Mouse (Mus musculus): ENCODE measurements around the gene Ppil1.

Gene Ppil1

GRCm38 (mm10) chr17:29263840-29264633 lies at the start of gene Ppil1:
Ppil1 (minus strand) TSS chr17:29264186.
- peak; percentile 88 to 89 for DNase-seq

DNA sequence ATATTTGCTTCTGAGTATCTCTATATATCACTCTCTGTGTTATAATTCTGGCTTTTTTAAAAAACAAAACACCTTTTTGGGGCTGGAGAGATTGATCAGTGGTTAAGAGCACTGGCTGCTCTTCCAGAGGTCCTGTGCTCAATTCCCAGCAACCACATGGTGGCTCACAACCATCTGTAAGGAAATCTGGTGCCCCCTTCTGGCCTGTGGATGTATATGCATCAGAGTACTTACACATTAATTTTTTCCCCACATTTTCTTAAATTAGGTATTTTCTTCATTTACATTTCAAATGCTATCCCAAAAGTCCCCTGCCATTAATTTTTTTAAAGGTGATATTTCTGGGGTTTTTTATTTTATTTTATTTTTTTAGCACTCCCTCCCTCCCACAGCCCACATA lies 49.3 kb upstream of the Ppil1 start:
- DNase-seq: no peak

DNA sequence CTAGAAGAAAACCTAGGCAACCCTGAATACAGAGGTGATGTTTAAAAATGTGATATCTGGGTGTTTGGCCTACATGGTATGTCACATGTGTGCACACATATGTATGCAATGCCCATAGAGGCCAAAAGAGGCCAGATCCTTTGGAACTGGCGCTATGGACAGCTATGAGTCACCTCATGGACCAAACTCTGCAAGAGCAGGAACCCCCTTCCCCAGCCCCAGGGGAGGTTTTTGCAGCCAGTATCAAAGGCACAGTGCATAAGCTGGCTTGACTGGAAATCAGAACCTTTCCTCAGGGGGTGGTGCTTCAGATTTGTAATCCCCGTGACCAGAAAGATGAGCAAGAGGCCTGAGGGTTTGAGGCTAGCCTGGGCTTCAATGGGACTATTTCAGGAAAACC lies 48.1 kb upstream of the Ppil1 start:
- DNase-seq: no peak

GRCm38 (mm10) chr17:29311602-29312001 lies 47.6 kb upstream of the Ppil1 start:
- DNase-seq: no peak

GRCm38 (mm10) chr17:29310056-29310623 lies 46.2 kb upstream of the Ppil1 start:
- DNase-seq: no peak

GRCm38 (mm10) chr17:29305871-29306270 lies 41.9 kb upstream of the Ppil1 start:
- DNase-seq: no peak

DNA sequence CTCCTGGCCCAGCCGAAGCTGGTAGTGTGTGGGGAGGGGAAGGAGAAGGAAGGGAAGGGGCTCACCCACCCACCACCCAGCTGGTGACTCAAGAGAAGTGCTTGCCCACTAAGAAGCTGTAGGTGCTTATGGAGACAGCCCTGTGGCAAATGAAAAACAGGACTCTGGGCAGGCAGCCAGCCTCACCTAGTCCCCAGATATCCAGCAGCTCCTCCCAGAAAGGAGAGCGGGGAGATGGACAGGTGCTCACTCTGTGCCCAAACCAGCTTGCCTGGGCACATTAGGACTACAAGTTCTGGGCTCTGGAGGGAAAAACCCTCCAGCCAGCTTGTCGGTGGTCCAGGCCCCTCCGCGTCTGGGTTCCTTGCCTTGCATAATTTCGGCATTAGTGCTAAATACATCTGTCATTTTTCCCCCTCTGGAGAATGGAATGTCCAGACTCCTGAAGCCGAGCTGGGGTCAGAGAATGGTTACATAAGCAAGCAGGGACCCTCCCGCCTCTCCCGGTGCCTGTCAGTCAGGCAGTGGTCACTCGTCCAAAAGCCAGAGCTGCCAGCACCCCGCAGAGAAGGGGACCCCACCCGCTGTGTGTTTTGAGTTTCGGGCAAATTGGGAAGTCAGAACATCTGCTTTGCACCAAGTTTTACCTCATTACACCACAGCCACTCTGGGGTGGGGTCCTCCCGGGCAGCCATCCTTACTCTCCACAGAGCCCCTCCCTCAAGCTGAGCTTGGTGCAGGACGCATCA lies 41.2 kb upstream of the Ppil1 start:
- peak; percentile 48 to 67 for DNase-seq

GRCm38 (mm10) chr17:29304376-29305057 lies 40.5 kb upstream of the Ppil1 start:
- peak; percentile 23 to 50 for DNase-seq

- no peak for DNase-seq
Observed at GRCm38 (mm10) chr17:29303856-29304255, 39.9 kb upstream of the Ppil1 start.

GRCm38 (mm10) chr17:29303087-29303486 lies 39.1 kb upstream of the Ppil1 start:
- DNase-seq: peak in 1 of 2 experiments; percentile 49

- DNase-seq: no peak
Observed at GRCm38 (mm10) chr17:29302149-29302548, 38.2 kb upstream of the Ppil1 start.

- DNase-seq: no peak
Observed at GRCm38 (mm10) chr17:29301421-29301820, 37.4 kb upstream of the Ppil1 start.

GRCm38 (mm10) chr17:29300926-29301325 lies 36.9 kb upstream of the Ppil1 start:
- no peak for DNase-seq

GRCm38 (mm10) chr17:29299282-29299681 lies 35.3 kb upstream of the Ppil1 start:
- no peak for DNase-seq

DNA sequence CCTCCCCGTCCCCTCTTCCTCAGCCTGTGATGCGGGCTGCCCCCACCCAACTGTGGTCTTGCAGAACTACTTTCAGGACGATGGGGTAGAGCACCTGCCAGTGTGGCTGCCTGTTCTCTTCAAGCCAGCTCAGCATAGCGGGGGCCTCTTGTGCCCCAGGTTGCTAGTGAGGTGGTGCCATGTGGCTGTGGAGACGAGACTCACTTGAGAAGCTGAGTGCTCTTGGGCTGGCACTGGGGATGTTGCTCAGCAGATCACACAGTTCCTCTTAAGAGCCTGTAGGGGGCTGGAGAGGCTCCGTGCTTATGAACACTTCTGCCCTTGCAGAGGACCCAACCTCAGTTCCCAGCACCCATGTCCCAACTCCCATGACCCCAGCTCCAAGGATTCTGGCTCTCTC lies 33.8 kb upstream of the Ppil1 start:
- peak; percentile 19 to 44 for DNase-seq

- DNase-seq: no peak
Observed at GRCm38 (mm10) chr17:29297321-29297720, 33.3 kb upstream of the Ppil1 start.

GRCm38 (mm10) chr17:29295835-29296234 lies 31.8 kb upstream of the Ppil1 start:
- no peak for DNase-seq

DNA sequence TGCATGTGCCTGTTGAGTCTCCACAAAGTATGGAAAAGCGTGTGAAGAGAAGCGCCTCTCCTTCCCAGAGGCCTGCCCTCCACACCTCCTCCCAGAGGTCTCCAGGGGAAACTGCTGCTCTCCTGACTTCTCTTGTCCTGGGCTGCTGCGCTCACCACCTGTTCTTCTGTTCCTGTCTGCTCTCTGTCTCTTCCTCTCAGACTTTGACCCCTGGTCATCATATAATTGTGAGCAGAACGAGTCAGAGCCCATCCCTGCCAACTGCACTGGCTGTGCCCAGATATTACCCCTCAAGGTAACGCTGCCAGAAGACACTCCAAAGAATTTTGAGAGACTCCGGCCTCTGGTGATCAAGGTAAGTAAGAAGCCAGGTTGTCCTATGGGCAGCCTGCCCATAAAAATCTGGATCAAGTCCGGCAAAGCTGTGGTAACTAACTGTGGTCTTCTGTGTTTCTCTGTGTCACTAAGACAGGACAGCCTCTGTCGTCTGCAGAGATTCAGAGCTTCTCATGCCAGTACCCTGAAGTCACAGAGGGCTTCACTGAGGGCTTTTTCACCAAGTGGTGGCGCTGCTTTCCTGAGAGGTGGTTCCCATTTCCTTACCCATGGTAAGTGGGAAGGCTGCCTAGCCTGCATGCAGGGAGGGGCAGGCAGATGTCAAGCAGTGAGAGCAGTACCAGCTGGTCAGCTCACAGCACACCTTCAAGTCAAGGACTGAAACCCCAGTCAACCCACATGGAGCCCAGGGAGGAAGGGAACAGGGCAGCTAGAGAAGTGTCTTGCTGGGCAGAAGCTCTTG lies 30.0 kb upstream of the Ppil1 start:
- DNase-seq: peak; percentile 41 to 53

GRCm38 (mm10) chr17:29292996-29293395 lies 29.0 kb upstream of the Ppil1 start:
- DNase-seq: no peak

- no peak for DNase-seq
Observed at GRCm38 (mm10) chr17:29291793-29292192, 27.8 kb upstream of the Ppil1 start.

- no peak for DNase-seq
Observed at GRCm38 (mm10) chr17:29282216-29282952, 18.4 kb upstream of the Ppil1 start.

- DNase-seq: no peak
Observed at GRCm38 (mm10) chr17:29281541-29281940, 17.6 kb upstream of the Ppil1 start.
